Mouse (Mus musculus) heart, embryonic 13.5 days (tissue): ENCODE results near the gene Ptgfr. TPM values are rescaled to one million over a fixed set of nuclear protein-coding genes. Genes with fewer than 3 reads are reported as not detected.

Experiments
- polyA plus RNA-seq: library from polyadenylated mRNA; unstranded; fragments of >200 nt; fragmentation: Nextera tagmentation; extraction: Ambion mirVana; gene quantifications from 2 replicates; pipeline ENCODE4 v1.2.1, GENCODE M21; 2015

The Ptgfr gene
- polyA plus RNA-seq, 1 experiment from 2014 or later, result 1.3 TPM

Other genes with a start within 250 kb of the Ptgfr start
- gene Ifi44, start 87.7 kb downstream of the Ptgfr start, polyA plus RNA-seq, result 0.85 and 1.1 TPM in 2 replicates
- not detected in 2 replicates for gene Ifi44l, start 74.7 kb downstream of the Ptgfr start, polyA plus RNA-seq